Comparison of ENCODE assay signal across 12 mouse cellular contexts in the genomic region with DNA sequence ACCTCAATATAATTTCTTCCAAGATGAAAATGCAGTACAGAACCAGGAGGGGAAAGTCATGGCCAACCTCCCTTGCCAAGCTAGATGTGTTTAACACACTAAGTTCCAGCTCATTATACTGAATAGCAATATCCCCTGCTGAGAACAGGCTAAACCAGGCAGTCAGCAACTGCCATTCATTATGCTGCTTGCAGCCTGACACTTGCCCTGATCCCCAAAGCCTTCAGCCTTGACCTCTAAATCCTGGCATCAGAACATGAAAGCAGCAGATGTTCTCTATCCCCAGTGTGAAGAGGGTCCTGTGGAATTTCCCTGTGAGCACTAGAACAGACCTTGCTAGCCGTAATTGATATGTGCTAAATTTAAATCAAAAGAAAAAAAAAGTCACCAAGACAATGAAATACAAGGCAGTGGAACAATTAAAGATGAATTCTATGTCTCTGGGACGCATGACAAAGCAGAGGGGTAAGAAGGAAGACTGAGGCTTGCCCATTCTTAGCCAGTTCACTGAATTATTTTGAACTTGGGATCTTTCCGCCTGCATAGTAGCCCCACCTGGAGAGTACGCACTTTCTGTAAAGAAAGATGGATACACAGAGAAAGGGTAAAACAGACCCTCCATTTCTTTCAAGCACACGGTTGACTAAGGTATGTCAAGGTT. TPM values are rescaled to one million over a fixed set of nuclear protein-coding genes. Genes with fewer than 3 reads are reported as not detected.
A peak's percentile ranks its signal among the peaks of the same experiment; 100 is the strongest.
DNase-seq lines count a peak whose midpoint lies in the region; ATAC-seq and TF ChIP-seq lines count a peak whose summit lies in the region.
"Had no signal": no experiment of that assay in that cellular context is flagged by ENCODE, and none has a peak within 500 bp of the region (broad histone marks: within the 10 kb centered on the region; RNA-seq: fewer than 3 reads in every experiment).

No protein-coding gene starts in this region.

- no peak overlapping the region for H3K9ac ChIP-seq in forebrain, embryonic 11.5 days (ENCODE audit: low read length)
- H3K9ac ChIP-seq in forebrain, postnatal 0 days: no peak overlapping the region
- H3K9ac ChIP-seq in forebrain, embryonic 13.5 days: no peak overlapping the region
- H3K9ac ChIP-seq: lung, embryonic 14.5 days had no signal

- H3K9me3 ChIP-seq in forebrain, embryonic 11.5 days (ENCODE audit: control insufficient read depth, low read length): peaks cover 3% of the 10 kb centered on the region; the same call in 1 of the 2 replicates
- H3K9me3 ChIP-seq in forebrain, postnatal 0 days (ENCODE audit: low read length): no peaks in the 10 kb centered on the region
- H3K9me3 ChIP-seq in forebrain, embryonic 13.5 days (replicated peaks): 0 out of 2 replicates have a peak, but pooled peaks cover 4% of the 10 kb centered on the region
- no peaks in the 10 kb centered on the region for H3K9me3 ChIP-seq in limb, embryonic 10.5 days (replicated peaks)
- H3K9me3 ChIP-seq: heart, embryonic 10.5 days had no signal

- 0 out of 2 replicates have a peak, but pooled peaks cover 1% of the 10 kb centered on the region for H3K4me1 ChIP-seq in forebrain, embryonic 11.5 days (replicated peaks; ENCODE audit: control insufficient read depth, insufficient read depth, low read length)
- H3K4me1 ChIP-seq in forebrain, postnatal 0 days (ENCODE audit: insufficient read depth): no peaks in the 10 kb centered on the region
- H3K4me1 ChIP-seq in forebrain, embryonic 13.5 days: peaks cover 17% of the 10 kb centered on the region
- peaks cover 38% of the 10 kb centered on the region for H3K4me1 ChIP-seq in limb, embryonic 10.5 days

- H3K4me3 ChIP-seq in forebrain, embryonic 11.5 days (ENCODE audit: low read depth, low read length): no peak overlapping the region
- no peak overlapping the region for H3K4me3 ChIP-seq in forebrain, postnatal 0 days (ENCODE audit: low read depth, low read length)
- no peak overlapping the region for H3K4me3 ChIP-seq in forebrain, embryonic 13.5 days
- no peak overlapping the region for H3K4me3 ChIP-seq in limb, embryonic 10.5 days
- H3K4me3 ChIP-seq: heart, embryonic 10.5 days had no signal

- peak overlapping the region; percentile 4; the same call in 1 of the 2 replicates for H3K27ac ChIP-seq in forebrain, embryonic 11.5 days (ENCODE audit: low read depth, low read length)
- no peak overlapping the region for H3K27ac ChIP-seq in forebrain, postnatal 0 days (ENCODE audit: low read depth, low read length)
- no peak overlapping the region for H3K27ac ChIP-seq in forebrain, embryonic 13.5 days
- H3K27ac ChIP-seq in limb, embryonic 10.5 days: peak overlapping the region; percentile 57
- H3K27ac ChIP-seq: heart, embryonic 10.5 days had no signal

- no peak for TF ChIP-seq CTCF in forebrain, postnatal 0 days (IDR thresholded peaks at IDR 0.05; ENCODE audit: low read depth)

- no peaks in the 10 kb centered on the region for H3K36me3 ChIP-seq in forebrain, embryonic 11.5 days (ENCODE audit: control insufficient read depth, insufficient read depth, low read length)
- no peaks in the 10 kb centered on the region for H3K36me3 ChIP-seq in forebrain, postnatal 0 days (ENCODE audit: insufficient read depth)
- H3K36me3 ChIP-seq in forebrain, embryonic 13.5 days (ENCODE audit: poor library complexity, severe bottlenecking): no peaks in the 10 kb centered on the region
- H3K36me3 ChIP-seq in limb, embryonic 10.5 days: no peaks in the 10 kb centered on the region
- H3K36me3 ChIP-seq: heart, embryonic 10.5 days had no signal

- 53% methylated on average over 5 of the region's 5 CpGs for WGBS in forebrain, embryonic 11.5 days
- 69% methylated on average over 5 of the region's 5 CpGs for WGBS in forebrain, postnatal 0 days
- WGBS in forebrain, embryonic 13.5 days: 54% methylated on average over 5 of the region's 5 CpGs
- 56% methylated on average over 5 of the region's 5 CpGs for WGBS in limb, embryonic 10.5 days

- peak; percentile 45 for ATAC-seq in forebrain, embryonic 11.5 days (replicated peaks; ENCODE audit: low FRiP score)
- ATAC-seq in forebrain, postnatal 0 days: no peak
- peak; percentile 16; the same call in 1 of the 2 replicates for ATAC-seq in forebrain, embryonic 13.5 days

- H3K4me2 ChIP-seq in forebrain, embryonic 11.5 days (ENCODE audit: low read depth, low read length, severe bottlenecking): no peak overlapping the region
- no peak overlapping the region for H3K4me2 ChIP-seq in forebrain, postnatal 0 days (ENCODE audit: low read depth)
- H3K4me2 ChIP-seq in forebrain, embryonic 13.5 days: no peak overlapping the region
- H3K4me2 ChIP-seq: lung, embryonic 14.5 days had no signal

- no peaks in the 10 kb centered on the region for H3K27me3 ChIP-seq in forebrain, embryonic 11.5 days (ENCODE audit: control insufficient read depth, insufficient read depth, low read length)
- H3K27me3 ChIP-seq in forebrain, postnatal 0 days (ENCODE audit: insufficient read depth, low read length): no peaks in the 10 kb centered on the region
- H3K27me3 ChIP-seq in forebrain, embryonic 13.5 days: no peaks in the 10 kb centered on the region
- H3K27me3 ChIP-seq in limb, embryonic 10.5 days (ENCODE audit: low read depth, poor library complexity, severe bottlenecking): no peaks in the 10 kb centered on the region

- no peak for DNase-seq in forebrain, embryonic 11.5 days (ENCODE audit: low spot score)
- DNase-seq in forebrain, postnatal 0 days: no peak
- DNase-seq in limb, embryonic 10.5 days (ENCODE audit: low spot score): peak; percentile 41
- DNase-seq in retina, embryonic 14.5 days (ENCODE audit: low spot score): peak; percentile 77
- DNase-seq in urinary bladder, postnatal 25 days (ENCODE audit: low spot score): no peak
- no peak for DNase-seq in kidney, postnatal 10 days
- no peak for DNase-seq in frontal cortex, postnatal 10 days (ENCODE audit: low spot score in 2 of 2)
- DNase-seq: lung, embryonic 14.5 days; spleen, adult 18-20 months; thymus, adult 18-20 months had no signal

RNA-seq across cellular contexts. Expression of a gene that starts 56.7 kb away (rescaled TPM):
- polyA plus RNA-seq in forebrain, embryonic 11.5 days (2014; fragmentation: Nextera tagmentation; extraction: Ambion mirVana): 1.3 and 1.5 TPM in 2 replicates
- 12.9 and 19.0 TPM in 2 replicates for total RNA-seq in forebrain, postnatal 0 days (2014; rRNA removed)
- polyA plus RNA-seq in forebrain, postnatal 0 days (2015; fragmentation: Nextera tagmentation; extraction: Ambion mirVana): 2.5 and 3.8 TPM in 2 replicates
- 1.8 TPM in 2 replicates for polyA plus RNA-seq in forebrain, embryonic 13.5 days (2015; fragmentation: Nextera tagmentation; extraction: Ambion mirVana)
- polyA plus RNA-seq in limb, embryonic 10.5 days (2016; fragmentation: Nextera tagmentation; extraction: Ambion mirVana): 1.8 and 3.6 TPM in 2 replicates

Comparison
In these comparisons a context has a peak if more than half of its experiments do, and no peak if none do; other contexts are left out.
1. H3K27ac ChIP-seq: peak in forebrain, embryonic 11.5 days (single experiment) and limb, embryonic 10.5 days (single experiment); none in forebrain, postnatal 0 days (single experiment) and forebrain, embryonic 13.5 days (single experiment).
2. DNase-seq: peak in limb, embryonic 10.5 days (single experiment) and retina, embryonic 14.5 days (single experiment); none in forebrain, embryonic 11.5 days (single experiment), forebrain, postnatal 0 days (single experiment), urinary bladder, postnatal 25 days (single experiment), kidney, postnatal 10 days (single experiment) and frontal cortex, postnatal 10 days (0 of 2).